Mouse (Mus musculus): Measurements from ENCODE around the gene Dusp14. TPM values are rescaled to one million over a fixed set of nuclear protein-coding genes. Genes with fewer than 3 reads are reported as not detected.

Dusp14 gene
- polyA plus RNA-seq (2015; fragmentation: Nextera tagmentation; extraction: Ambion mirVana): 45.4 and 54.6 TPM in 2 replicates

- Histone ChIP-seq H3K4me2 (replicated peaks; ENCODE audit: low read depth, low read length) (peak within 1 kb of the TSS; percentile 91), H3K4me3 (ENCODE audit: low read length) (peak within 1 kb of the TSS; percentile 70), H3K27me3 (ENCODE audit: insufficient read depth, low read length) (peaks cover 10% of the 10 kb centered on the region; the same call in 1 of the 2 replicates), H3K9ac (replicated peaks; ENCODE audit: low read length) (peak within 1 kb of the TSS; percentile 81), H3K4me1 (ENCODE audit: insufficient read depth, low read length) (peaks cover 35% of the 10 kb centered on the region), H3K36me3 (ENCODE audit: insufficient read depth, low read length) (no peaks in the 10 kb centered on the region), H3K9me3 (ENCODE audit: low read length) (no peaks in the 10 kb centered on the region), H3K27ac (ENCODE audit: low read length) (peak within 1 kb of the TSS; percentile 53)
- peak; percentile 72 for ATAC-seq (ENCODE audit: low FRiP score, low TSS enrichment)
- WGBS: 6% methylated on average over 11 of the region's 11 CpGs
Observed at GRCm38 (mm10) chr11:84069034-84069370, at the start of gene Dusp14. Gene Dusp14 (minus strand): TSS chr11:84069261.

DNA sequence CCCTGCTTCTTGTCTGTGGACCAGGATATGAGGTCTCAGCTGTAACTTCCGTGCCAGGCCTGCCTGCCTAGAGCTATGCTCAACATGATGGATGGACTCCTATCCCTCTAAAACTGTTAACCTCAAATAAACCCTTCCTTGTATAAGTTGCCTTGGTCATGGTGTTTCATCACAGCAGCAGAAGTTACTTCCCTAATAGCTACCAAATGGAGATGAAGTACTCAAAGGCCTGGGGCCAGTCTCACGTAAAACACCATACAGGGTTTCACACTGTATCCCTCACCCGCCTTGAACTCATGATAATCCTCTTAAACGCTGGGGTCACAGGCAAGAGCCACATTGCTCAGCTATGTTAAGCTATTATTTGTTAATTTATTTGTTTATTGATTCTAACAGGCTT is 48.4 kb upstream of the Dusp14 start:
- H3K4me3 ChIP-seq (ENCODE audit: low read length): no peak overlapping the region
- no peak overlapping the region for H3K4me2 ChIP-seq (replicated peaks; ENCODE audit: low read depth, low read length)
- no peaks in the 10 kb centered on the region for H3K9me3 ChIP-seq (ENCODE audit: low read length)
- no peaks in the 10 kb centered on the region for H3K4me1 ChIP-seq (ENCODE audit: insufficient read depth, low read length)
- H3K27ac ChIP-seq (ENCODE audit: low read length): no peak overlapping the region
- H3K9ac ChIP-seq (replicated peaks; ENCODE audit: low read length): no peak overlapping the region
- 88% methylated on average over 4 of the region's 4 CpGs for WGBS
- H3K27me3 ChIP-seq (ENCODE audit: insufficient read depth, low read length): no peaks in the 10 kb centered on the region
- ATAC-seq (ENCODE audit: low FRiP score, low TSS enrichment): no peak
- H3K36me3 ChIP-seq (ENCODE audit: insufficient read depth, low read length): peaks cover 46% of the 10 kb centered on the region

DNA sequence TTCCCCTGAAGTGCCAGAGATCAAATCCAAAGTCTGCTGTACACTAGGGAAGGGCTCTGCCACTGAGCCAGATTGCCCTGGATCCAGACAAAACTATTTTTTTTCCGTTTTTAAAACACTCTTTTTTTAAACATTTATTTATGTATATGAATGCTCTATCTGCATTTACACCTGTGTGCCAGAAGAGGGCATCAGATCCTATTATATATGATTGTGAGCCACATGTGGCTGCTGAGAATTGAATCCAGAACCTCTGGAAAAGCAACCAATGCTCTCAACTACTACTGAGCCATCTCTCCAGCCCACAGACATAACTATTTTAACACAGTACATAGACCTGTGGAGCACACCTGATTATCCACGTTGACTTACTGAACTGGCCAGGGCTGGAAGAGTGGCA is 47.2 kb upstream of the Dusp14 start:
- H3K27me3 ChIP-seq (ENCODE audit: insufficient read depth, low read length): no peaks in the 10 kb centered on the region
- no peak for ATAC-seq (ENCODE audit: low FRiP score, low TSS enrichment)
- no peak overlapping the region for H3K27ac ChIP-seq (ENCODE audit: low read length)
- H3K36me3 ChIP-seq (ENCODE audit: insufficient read depth, low read length): peaks cover 45% of the 10 kb centered on the region
- H3K4me3 ChIP-seq (ENCODE audit: low read length): no peak overlapping the region
- H3K9ac ChIP-seq (replicated peaks; ENCODE audit: low read length): no peak overlapping the region
- H3K9me3 ChIP-seq (ENCODE audit: low read length): no peaks in the 10 kb centered on the region
- H3K4me2 ChIP-seq (replicated peaks; ENCODE audit: low read depth, low read length): no peak overlapping the region
- WGBS: 63% methylated on average over 2 of the region's 2 CpGs
- H3K4me1 ChIP-seq (ENCODE audit: insufficient read depth, low read length): no peaks in the 10 kb centered on the region

DNA sequence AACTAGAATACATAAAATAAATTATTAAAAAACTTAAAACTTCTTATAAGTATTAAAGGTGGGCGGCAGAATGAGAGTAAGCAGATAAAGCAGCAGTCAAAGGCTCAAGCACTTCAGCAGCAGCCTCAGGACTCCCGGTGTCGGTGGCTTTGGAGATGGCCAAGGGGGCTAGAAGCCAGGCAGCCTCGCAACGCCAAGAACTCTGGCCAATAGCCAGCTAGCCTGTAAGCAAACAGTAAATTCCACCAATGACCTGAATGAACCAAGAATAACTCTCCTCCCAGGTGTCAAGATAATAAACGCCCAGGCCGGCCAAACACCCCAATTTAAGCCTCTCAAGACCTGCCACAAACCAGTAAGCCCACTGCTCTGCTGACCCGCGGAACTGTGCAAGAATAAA is 46.6 kb upstream of the Dusp14 start:
- no peak overlapping the region for H3K27ac ChIP-seq (ENCODE audit: low read length)
- no peak for ATAC-seq (ENCODE audit: low FRiP score, low TSS enrichment)
- no peaks in the 10 kb centered on the region for H3K9me3 ChIP-seq (ENCODE audit: low read length)
- no peaks in the 10 kb centered on the region for H3K4me1 ChIP-seq (ENCODE audit: insufficient read depth, low read length)
- H3K27me3 ChIP-seq (ENCODE audit: insufficient read depth, low read length): no peaks in the 10 kb centered on the region
- WGBS: 53% methylated on average over 9 of the region's 9 CpGs
- no peak overlapping the region for H3K4me2 ChIP-seq (replicated peaks; ENCODE audit: low read depth, low read length)
- no peak overlapping the region for H3K9ac ChIP-seq (replicated peaks; ENCODE audit: low read length)
- no peak overlapping the region for H3K4me3 ChIP-seq (ENCODE audit: low read length)
- H3K36me3 ChIP-seq (ENCODE audit: insufficient read depth, low read length): peaks cover 45% of the 10 kb centered on the region

DNA sequence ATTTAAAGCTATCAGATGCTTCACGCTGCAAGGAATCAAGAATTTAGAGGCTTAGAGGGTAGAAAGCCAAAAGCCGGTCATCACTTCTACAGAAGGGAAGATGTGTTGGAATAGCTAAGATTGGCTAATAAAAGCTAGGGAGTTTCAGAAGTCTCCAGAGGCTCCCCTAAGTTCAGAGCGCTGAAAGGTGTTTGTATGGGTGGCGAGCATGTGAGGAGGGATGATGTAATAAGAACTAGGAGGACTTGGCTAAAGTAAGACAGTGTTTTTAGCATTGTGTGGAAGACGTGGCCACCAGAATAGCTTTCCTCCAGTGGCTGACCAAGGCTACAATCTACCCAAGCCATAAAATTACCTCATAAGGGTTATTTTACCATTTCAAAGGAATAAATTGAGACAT is 44.6 kb upstream of the Dusp14 start:
- peaks cover 42% of the 10 kb centered on the region for H3K36me3 ChIP-seq (ENCODE audit: insufficient read depth, low read length)
- no peaks in the 10 kb centered on the region for H3K27me3 ChIP-seq (ENCODE audit: insufficient read depth, low read length)
- H3K4me2 ChIP-seq (replicated peaks; ENCODE audit: low read depth, low read length): no peak overlapping the region
- no peak for ATAC-seq (ENCODE audit: low FRiP score, low TSS enrichment)
- H3K9ac ChIP-seq (replicated peaks; ENCODE audit: low read length): no peak overlapping the region
- no peaks in the 10 kb centered on the region for H3K9me3 ChIP-seq (ENCODE audit: low read length)
- H3K4me3 ChIP-seq (ENCODE audit: low read length): no peak overlapping the region
- H3K27ac ChIP-seq (ENCODE audit: low read length): no peak overlapping the region
- WGBS: 87% methylated on average over 5 of the region's 5 CpGs
- H3K4me1 ChIP-seq (ENCODE audit: insufficient read depth, low read length): no peaks in the 10 kb centered on the region

DNA sequence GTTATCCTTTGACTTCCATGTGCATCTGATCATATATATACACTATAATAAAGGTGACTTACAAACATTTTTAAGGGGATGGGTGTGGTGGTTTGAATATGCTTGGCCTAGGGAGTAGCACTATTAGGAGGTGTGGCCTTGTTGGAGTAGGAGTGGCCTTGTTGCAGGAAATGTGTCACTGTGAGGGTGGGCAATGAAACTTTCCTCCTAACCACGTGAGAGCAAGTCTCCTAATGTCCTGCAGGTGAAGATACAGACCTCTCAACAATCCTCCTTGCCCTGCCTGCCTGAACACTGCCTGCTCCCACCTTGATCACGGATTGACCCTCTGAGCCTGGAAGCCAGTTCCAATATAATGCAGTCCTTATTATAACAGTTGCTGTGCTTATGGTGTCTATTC is 38.1 kb upstream of the Dusp14 start:
- no peak for ATAC-seq (ENCODE audit: low FRiP score, low TSS enrichment)
- H3K4me1 ChIP-seq (ENCODE audit: insufficient read depth, low read length): no peaks in the 10 kb centered on the region
- H3K27me3 ChIP-seq (ENCODE audit: insufficient read depth, low read length): no peaks in the 10 kb centered on the region
- no peak overlapping the region for H3K4me3 ChIP-seq (ENCODE audit: low read length)
- WGBS: 70% methylated on average over 2 of the region's 2 CpGs
- no peak overlapping the region for H3K4me2 ChIP-seq (replicated peaks; ENCODE audit: low read depth, low read length)
- no peaks in the 10 kb centered on the region for H3K9me3 ChIP-seq (ENCODE audit: low read length)
- H3K9ac ChIP-seq (replicated peaks; ENCODE audit: low read length): no peak overlapping the region
- H3K27ac ChIP-seq (ENCODE audit: low read length): no peak overlapping the region
- peaks cover 60% of the 10 kb centered on the region for H3K36me3 ChIP-seq (ENCODE audit: insufficient read depth, low read length)

DNA sequence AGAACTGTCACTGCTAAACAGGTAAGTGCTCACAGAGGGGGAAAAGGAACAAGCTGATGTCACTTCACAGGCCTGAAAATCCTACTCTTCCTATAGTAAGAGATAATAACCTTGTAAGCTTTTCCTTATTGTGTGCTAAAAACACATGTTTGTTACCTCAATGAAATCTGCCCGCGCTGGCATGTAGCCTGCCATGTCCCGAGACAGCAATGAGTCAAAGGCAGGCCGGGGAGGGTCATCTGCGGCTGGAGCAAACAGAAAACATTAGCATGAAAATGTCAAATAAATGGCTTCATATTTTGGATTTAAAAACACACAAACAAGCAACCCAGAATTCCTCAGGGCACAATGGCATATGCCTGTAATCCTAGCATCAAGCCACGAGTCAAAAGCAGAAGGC is 35.0 kb upstream of the Dusp14 start:
- Histone ChIP-seq H3K36me3 (ENCODE audit: insufficient read depth, low read length) (peaks cover 51% of the 10 kb centered on the region), H3K4me1 (ENCODE audit: insufficient read depth, low read length) (no peaks in the 10 kb centered on the region), H3K27ac (ENCODE audit: low read length) (no peak overlapping the region), H3K9me3 (ENCODE audit: low read length) (no peaks in the 10 kb centered on the region), H3K27me3 (ENCODE audit: insufficient read depth, low read length) (no peaks in the 10 kb centered on the region), H3K4me2 (replicated peaks; ENCODE audit: low read depth, low read length) (no peak overlapping the region), H3K4me3 (ENCODE audit: low read length) (no peak overlapping the region), H3K9ac (replicated peaks; ENCODE audit: low read length) (no peak overlapping the region)
- ATAC-seq (ENCODE audit: low FRiP score, low TSS enrichment): no peak
- 90% methylated on average over 6 of the region's 6 CpGs for WGBS

GRCm38 (mm10) chr11:84101182-84101581 is 32.1 kb upstream of the Dusp14 start:
- Histone ChIP-seq H3K4me3 (ENCODE audit: low read length) (no peak overlapping the region), H3K4me2 (replicated peaks; ENCODE audit: low read depth, low read length) (no peak overlapping the region), H3K4me1 (ENCODE audit: insufficient read depth, low read length) (no peaks in the 10 kb centered on the region), H3K9ac (replicated peaks; ENCODE audit: low read length) (no peak overlapping the region), H3K9me3 (ENCODE audit: low read length) (no peaks in the 10 kb centered on the region), H3K36me3 (ENCODE audit: insufficient read depth, low read length) (peaks cover 44% of the 10 kb centered on the region), H3K27me3 (ENCODE audit: insufficient read depth, low read length) (no peaks in the 10 kb centered on the region), H3K27ac (ENCODE audit: low read length) (no peak overlapping the region)
- ATAC-seq (ENCODE audit: low FRiP score, low TSS enrichment): no peak

DNA sequence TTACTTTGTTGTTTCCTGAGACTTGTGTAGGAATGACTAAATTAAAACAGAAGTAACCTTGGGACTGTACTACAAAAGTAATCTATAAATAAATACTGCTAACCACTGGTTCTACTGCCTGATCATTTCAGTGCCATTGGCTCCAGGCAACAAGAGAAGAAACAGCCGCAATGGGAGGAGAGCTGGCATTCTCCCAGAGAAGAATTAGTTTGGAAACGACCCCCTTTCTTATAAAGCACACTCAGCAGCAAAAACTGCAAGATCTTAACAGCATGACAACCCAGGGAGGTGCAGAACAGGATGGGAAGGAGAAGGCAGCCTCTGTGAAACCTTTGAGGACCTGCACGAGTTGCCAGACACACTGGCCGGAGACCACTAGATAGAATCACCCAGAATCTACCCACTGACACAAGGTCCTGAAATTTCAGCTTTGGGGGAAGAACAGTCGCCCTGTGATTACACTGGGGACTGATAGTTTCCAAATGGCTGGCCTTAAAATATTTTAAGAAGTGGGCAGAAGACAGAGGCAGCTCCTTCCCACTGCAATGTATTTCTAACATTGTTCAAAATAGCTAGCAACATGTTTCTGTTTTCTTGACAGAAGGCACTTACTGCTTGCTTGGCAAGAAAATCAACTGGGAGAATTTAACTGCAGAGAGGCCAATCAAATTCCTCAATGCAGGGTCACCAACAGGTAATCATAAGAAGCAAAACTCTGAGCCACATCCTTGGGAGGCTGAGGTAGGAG is 28.4 kb upstream of the Dusp14 start:
- Histone ChIP-seq H3K4me3 (ENCODE audit: low read length) (no peak overlapping the region), H3K27ac (ENCODE audit: low read length) (no peak overlapping the region), H3K4me1 (ENCODE audit: insufficient read depth, low read length) (no peaks in the 10 kb centered on the region), H3K27me3 (ENCODE audit: insufficient read depth, low read length) (no peaks in the 10 kb centered on the region), H3K4me2 (replicated peaks; ENCODE audit: low read depth, low read length) (no peak overlapping the region), H3K9ac (replicated peaks; ENCODE audit: low read length) (no peak overlapping the region), H3K9me3 (ENCODE audit: low read length) (no peaks in the 10 kb centered on the region), H3K36me3 (ENCODE audit: insufficient read depth, low read length) (peaks cover 28% of the 10 kb centered on the region)
- 84% methylated on average over 5 of the region's 5 CpGs for WGBS
- no peak for ATAC-seq (ENCODE audit: low FRiP score, low TSS enrichment)

- H3K9ac ChIP-seq (replicated peaks; ENCODE audit: low read length): no peak overlapping the region
- H3K4me2 ChIP-seq (replicated peaks; ENCODE audit: low read depth, low read length): no peak overlapping the region
- no peaks in the 10 kb centered on the region for H3K4me1 ChIP-seq (ENCODE audit: insufficient read depth, low read length)
- WGBS: 76% methylated on average over 4 of the region's 4 CpGs
- no peaks in the 10 kb centered on the region for H3K9me3 ChIP-seq (ENCODE audit: low read length)
- H3K4me3 ChIP-seq (ENCODE audit: low read length): no peak overlapping the region
- peaks cover 17% of the 10 kb centered on the region for H3K36me3 ChIP-seq (ENCODE audit: insufficient read depth, low read length)
- H3K27me3 ChIP-seq (ENCODE audit: insufficient read depth, low read length): no peaks in the 10 kb centered on the region
- H3K27ac ChIP-seq (ENCODE audit: low read length): no peak overlapping the region
- no peak for ATAC-seq (ENCODE audit: low FRiP score, low TSS enrichment)
Observed at GRCm38 (mm10) chr11:84095084-84095483, 26.0 kb upstream of the Dusp14 start.
